Mouse (Mus musculus) E14TG2a.4 (cell line): ENCODE results near the gene 1810055G02Rik.
A peak's percentile ranks its signal among the peaks of the same experiment; 100 is the strongest.

Experiments
- CTCF ChIP-seq: conservative IDR thresholded peaks from 2 replicates; pipeline ENCODE4 v1.5.1; 2014; ENCODE audit warnings: low read length
- NANOG ChIP-seq: IDR thresholded peaks from 2 replicates; pipeline ENCODE4 v1.6.1; 2014; ENCODE audit warnings: borderline replicate concordance, low read length, mixed read lengths
- POU5F1 ChIP-seq: IDR thresholded peaks from 2 replicates; pipeline ENCODE4 v1.6.1; 2014; ENCODE audit warnings: low read length, borderline replicate concordance

GRCm38 (mm10) chr19:3724779-3725178 is 16.7 kb downstream of the 1810055G02Rik start:
- TF ChIP-seq CTCF (peak; percentile 87), NANOG (no peak), POU5F1 (no peak)
